Mouse (Mus musculus) 3134 (cell line): ENCODE data around the gene Kcnab1.

ENCODE experiments used
- DNase-seq: peaks from one replicate; pipeline ENCODE4 v3.0.0-alpha.2; 2011; ENCODE audit warnings: low spot score; ENCODE audit not compliant: insufficient read length; ENCODE audit errors: extremely low read depth

Gene Kcnab1

DNA sequence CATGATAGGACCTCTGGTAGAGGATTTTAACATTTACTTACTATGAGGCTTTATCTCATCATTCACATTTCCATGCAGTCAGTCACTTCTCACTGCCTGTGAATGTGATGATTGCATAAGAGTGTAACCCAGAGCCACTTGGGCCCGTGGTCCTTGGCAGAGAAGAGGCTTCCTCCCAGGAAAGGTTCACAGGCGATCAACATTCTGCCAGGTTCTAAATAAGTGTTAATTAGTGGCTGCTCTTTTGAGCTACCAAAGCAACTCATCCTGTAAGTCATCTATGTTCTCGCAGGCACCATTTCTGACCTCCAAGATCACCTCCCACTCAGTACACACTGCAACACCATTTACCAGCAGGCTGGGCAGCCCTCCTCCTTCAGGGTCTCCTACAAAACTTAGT, 192.3 kb downstream of the Kcnab1 start:
- no peak for DNase-seq

- DNase-seq: no peak
Observed at GRCm38 (mm10) chr3:65302559-65302958, 193.4 kb downstream of the Kcnab1 start.

- DNase-seq: no peak
Observed at GRCm38 (mm10) chr3:65315837-65316236, 206.7 kb downstream of the Kcnab1 start.

DNA sequence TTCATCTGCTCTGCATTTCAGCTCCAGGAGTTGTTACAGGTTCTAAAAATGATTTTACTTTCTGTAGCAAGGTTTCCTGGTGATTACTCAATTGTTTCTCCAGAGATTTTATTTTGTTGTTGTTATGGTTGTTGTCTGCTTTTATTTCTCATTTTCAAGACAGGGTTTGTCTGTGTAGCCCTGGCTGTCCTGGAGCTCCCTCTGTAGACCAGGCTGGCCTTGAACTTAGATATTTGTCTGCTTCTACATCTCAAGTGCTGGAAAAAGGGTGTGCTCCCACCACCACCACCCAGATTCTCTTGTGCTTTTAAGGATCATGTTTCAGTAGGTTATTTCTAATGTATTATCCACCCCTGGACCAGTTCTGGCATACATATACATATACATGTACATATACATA, 207.6 kb downstream of the Kcnab1 start:
- DNase-seq: no peak

DNA sequence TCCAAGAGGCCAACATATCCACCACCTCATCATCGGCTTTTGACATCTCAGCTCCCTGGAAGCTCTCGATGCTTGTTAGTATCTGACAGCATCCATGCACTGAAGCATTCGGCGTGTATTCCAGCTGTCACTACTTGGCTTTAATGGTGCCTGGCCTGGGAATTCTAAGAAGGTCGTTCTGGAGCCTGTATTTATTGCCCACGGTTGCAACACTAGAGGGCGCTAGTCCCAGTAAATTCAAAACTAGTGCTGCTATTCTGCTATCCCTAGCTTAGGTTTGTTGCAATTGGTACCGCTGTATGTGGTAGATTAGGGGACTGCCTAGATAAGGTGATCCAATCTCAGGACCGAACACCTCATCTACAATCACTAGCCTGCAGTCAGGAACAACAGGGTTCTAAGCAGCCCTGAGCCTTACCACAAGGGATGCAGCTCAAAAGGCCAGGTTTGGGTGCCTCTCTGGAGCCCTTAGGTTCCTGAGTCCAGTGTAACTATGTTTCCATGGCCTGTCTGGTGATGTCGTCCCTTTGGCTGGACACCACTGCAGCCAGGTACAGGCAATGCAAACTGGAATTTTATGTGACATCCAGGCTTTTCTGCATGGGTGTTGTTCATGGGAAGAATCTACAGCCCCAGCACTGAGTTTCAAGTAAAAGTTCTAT, 208.8 kb downstream of the Kcnab1 start:
- DNase-seq: no peak

- DNase-seq: no peak
Observed at GRCm38 (mm10) chr3:65319248-65320008, 210.2 kb downstream of the Kcnab1 start.

- no peak for DNase-seq
Observed at GRCm38 (mm10) chr3:65320990-65321389, 211.8 kb downstream of the Kcnab1 start.

- no peak for DNase-seq
Observed at GRCm38 (mm10) chr3:65321981-65322779, 213.0 kb downstream of the Kcnab1 start.

- DNase-seq: no peak
Observed at GRCm38 (mm10) chr3:65325254-65325653, 216.1 kb downstream of the Kcnab1 start.

GRCm38 (mm10) chr3:65328814-65329213, 219.6 kb downstream of the Kcnab1 start:
- no peak for DNase-seq

DNA sequence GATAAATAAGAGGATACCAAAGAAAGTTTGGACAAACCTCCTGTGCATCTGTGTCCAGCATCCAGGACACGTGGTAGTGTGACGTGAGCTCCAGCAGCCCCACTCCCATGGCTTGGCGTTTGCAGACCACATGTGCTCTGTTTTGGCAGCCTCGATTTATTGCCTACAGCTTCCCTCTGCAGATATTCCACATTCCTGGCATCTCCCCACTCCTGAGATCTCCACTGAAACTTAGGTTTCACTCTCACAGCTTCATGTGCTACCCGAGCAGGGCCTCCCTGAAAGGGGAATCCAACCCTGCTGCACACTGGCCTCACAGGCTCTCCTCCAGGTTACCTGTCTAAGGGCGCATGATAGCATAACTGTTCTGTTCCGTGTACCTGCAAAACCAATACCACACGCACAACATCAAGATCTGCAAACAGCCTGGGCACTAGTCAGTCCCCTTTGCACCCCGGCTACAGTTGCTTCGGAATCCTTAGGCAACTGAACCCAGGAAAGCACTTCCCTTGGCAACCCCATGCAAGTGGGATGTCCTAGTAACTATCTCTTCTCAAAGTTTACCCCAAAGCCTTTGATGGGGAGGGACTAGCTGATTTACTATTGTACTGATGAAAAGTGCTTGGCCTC, 228.8 kb downstream of the Kcnab1 start:
- no peak for DNase-seq

GRCm38 (mm10) chr3:65340173-65340951, 231.2 kb downstream of the Kcnab1 start:
- no peak for DNase-seq

GRCm38 (mm10) chr3:65346176-65346575, 237.0 kb downstream of the Kcnab1 start:
- no peak for DNase-seq

- DNase-seq: peak; percentile 63
Observed at GRCm38 (mm10) chr3:65352278-65353127, 243.3 kb downstream of the Kcnab1 start.

- no peak for DNase-seq
Observed at GRCm38 (mm10) chr3:65353263-65354037, 244.3 kb downstream of the Kcnab1 start.

GRCm38 (mm10) chr3:65355479-65355878, 246.3 kb downstream of the Kcnab1 start:
- no peak for DNase-seq

DNA sequence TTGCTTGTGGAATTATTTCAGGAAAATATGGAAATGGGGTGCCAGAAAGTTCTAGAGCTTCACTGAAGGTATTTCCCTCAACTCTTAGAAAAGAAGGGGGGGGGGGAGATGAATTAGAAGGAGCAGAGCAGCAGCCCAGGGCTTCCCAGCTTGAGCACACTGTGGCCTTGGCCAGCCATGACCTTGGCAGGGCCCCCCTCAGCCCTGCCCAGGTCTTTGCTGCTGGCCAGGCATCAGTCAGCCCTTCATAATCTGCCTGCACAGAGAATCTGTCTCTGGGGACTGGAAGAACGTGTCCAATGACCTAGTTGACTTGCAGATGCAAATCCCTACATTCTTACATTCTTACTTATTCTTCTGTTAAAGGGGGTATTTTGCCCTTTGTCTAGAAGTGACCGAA, 249.1 kb downstream of the Kcnab1 start:
- DNase-seq: no peak

- DNase-seq: no peak
Observed at GRCm38 (mm10) chr3:65358841-65359240, 249.7 kb downstream of the Kcnab1 start.
